Mouse (Mus musculus): Measurements from ENCODE around the gene Ehd4.

The Ehd4 gene

DNA sequence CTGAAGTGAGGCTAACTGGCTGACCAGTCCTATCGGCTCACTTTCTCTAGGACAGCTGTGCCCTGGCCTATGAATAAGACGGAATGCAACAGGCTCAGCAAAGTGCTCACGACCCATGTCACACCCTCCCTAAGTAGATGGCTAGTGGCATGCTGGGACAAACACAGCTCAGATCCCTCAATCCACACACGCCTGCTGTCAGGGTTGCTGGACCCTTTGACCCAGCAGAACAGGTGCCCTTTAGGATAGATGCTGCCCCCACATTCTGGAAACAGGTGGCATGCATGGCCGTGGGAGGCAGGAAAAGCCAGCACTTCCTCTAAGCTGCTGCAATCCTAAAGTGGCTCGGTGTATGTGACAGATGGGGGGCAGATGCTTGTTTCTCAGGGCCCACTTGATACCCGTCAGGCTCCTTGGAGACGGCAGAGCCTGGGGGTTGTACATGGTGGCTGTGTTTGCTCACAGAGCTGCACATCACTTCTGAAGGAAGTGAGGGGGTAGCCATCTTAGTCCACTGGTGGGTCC lies 84.9 kb downstream of the Ehd4 start:
- no peak for DNase-seq (ENCODE audit: low spot score)

- peak; percentile 43 for DNase-seq (ENCODE audit: low spot score)
These were observed 85.6 kb downstream of the Ehd4 start for GRCm38 (mm10) chr2:120068555-120069465.

GRCm38 (mm10) chr2:120066224-120066623 lies 88.2 kb downstream of the Ehd4 start:
- DNase-seq (ENCODE audit: low spot score) = peak; percentile 38

DNA sequence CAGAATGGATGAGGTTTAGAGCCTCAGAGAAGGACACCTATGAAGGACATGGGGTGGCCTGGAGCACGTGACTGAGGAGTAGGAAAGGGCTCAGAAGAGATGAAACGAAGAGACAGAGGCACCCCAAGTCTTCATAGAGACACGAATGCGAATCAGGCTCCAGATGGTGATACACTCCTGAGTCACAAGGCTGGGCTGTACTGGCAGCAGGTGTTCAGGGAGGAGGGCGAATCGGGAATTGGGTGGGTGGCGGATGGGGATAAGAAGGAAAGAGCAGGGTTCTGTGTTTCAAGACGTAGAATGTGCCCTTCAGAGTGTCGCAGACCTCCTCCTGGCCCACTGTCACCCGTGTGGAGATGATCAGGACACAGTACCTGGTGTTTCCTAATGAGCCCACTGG lies 89.2 kb downstream of the Ehd4 start:
- DNase-seq (ENCODE audit: low spot score) = no peak

GRCm38 (mm10) chr2:120064639-120065038 lies 89.8 kb downstream of the Ehd4 start:
- no peak for DNase-seq (ENCODE audit: low spot score)

- DNase-seq (ENCODE audit: low spot score) = no peak
These were observed 92.2 kb downstream of the Ehd4 start for GRCm38 (mm10) chr2:120062248-120062647.

DNA sequence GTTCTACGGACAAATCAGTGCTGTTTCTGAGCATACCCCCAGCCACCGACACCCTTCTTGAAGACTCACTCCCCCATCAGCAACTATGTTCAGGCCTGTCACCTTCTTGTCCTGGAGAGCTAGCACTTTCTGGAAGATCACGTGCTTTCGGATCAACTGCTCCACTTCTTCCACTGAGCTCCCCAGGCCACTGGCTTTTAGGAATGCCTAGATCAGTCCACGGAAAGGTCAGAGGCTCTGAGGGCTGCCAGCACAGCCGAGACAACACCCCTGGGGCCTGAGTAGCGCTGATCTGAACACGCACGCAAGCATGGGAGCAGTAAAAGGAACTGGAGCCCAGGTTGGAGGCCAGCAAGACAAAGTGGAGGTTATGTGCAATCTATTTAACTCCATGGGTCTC lies 93.8 kb downstream of the Ehd4 start:
- DNase-seq (ENCODE audit: low spot score) = no peak

DNA sequence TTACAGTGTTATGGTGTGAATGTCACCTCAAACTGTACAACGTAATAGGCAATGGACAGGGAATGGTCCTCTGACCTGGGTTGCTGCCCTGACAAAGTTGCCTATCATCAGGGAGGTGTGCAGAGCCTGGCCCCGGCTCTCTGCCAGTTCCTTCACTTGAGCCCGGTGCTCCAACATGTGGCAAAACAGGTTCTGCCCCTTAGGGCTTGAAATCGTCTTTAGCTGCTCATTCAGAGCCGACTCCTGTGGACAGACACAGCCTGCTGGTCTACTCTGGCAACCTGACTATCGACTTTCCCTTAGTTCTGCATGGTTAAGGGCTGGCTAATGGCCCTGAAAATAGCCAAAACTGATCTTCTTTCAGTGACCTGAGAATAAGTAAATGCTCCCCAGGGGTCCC lies 94.2 kb downstream of the Ehd4 start:
- DNase-seq (ENCODE audit: low spot score) = peak; percentile 80

DNA sequence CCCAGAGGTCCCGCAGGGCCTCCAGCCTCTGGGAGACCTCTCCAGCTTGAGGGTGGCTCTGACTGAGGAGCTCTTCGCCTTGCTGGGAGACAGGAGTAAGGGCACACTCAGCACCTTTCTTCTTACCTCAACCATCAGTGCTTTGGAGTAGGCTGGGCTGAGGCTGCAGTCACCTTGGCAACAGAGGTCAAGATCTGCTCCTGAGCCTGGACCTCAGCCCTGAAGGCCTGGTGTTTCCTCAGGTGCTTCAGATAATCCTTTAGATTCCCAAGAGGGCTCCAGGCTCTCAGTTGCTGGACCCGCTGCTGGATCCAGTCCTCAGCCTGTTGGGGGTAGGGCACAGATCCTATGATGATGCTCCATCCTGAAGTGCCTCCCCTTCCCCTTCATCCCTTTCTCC lies 94.9 kb downstream of the Ehd4 start:
- DNase-seq (ENCODE audit: low spot score) = no peak

DNA sequence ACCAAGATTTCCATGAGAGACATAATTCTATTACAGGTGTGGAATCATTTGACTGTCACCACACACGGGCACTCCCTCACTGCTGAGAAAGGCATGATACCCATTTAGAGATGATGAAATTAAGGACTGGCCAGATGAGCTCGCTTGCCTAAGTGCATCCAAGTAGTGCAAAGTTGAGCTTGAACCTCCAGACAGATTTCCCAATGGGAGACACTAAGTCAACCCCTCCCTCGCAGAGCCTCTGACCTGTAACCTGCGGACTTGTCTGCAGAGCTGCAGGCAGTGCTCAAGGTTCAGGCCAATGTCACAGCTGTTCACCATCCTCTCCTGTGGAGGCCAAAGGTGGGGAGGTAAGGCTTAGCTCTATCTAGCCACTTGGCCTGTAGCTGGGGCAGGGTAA lies 95.6 kb downstream of the Ehd4 start:
- no peak for DNase-seq (ENCODE audit: low spot score)

DNA sequence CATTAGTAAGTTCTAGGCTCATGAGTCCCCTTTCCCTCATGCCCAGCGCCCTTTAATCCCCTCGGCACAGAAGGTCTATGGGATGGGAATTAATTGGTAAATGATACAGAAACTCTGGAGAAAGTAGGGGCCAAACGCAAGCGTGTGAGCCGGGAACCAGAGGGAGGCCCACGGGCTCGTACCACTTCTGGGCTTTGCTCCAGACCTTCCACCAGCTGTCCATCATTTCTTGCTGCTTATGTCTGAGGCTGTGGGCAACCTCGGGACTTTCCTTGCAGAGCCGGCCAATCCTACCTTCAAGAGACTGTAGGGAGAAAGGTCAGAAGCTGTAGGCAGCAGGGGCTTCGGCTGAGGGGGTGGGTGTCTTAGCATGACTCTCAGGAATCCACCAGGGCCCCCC lies 98.5 kb downstream of the Ehd4 start:
- DNase-seq (ENCODE audit: low spot score) = no peak

DNA sequence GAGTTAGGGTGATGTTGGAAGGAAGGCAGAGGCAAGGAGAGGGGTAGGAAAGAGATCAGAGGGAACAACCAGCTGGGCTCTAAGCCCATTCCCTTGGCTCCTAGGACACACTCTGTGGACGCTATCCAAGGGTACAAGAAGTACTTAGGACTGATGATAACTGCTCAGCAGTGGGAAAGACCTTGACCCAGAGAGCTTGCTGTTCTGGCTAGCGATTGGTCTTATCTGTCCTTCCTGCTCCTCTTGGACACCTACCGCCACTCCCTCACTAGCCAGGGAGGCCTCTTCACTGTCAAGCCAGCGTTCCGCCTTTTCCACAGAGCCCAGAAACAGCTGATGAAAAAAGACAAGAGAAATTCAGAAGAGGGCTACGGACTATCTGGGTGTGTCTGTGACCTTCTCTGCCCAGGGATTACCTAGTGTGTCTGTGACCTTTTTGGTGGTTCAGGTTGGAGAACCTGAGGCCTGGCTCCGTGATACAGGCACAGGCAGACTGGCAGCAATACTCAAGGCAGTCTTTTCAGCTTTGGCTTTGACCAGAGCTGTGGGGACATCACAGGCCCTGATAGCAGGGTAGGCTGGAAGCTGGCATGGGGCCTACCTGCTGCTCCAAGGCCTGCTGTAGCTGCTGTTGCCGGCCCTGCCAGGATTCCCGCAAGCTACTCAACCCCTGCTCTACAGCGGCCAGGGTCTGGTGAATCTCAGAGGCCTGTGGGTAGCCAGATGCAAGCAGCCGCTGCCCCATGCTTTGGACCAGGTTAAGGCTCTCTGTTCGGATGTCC lies 99.4 kb downstream of the Ehd4 start:
- peak; percentile 31 for DNase-seq (ENCODE audit: low spot score)

GRCm38 (mm10) chr2:120051405-120051804 lies 103.0 kb downstream of the Ehd4 start:
- DNase-seq (ENCODE audit: low spot score) = no peak

- peak; percentile 74 for DNase-seq (ENCODE audit: low spot score)
These were observed 104.7 kb downstream of the Ehd4 start for GRCm38 (mm10) chr2:120049632-120050274.

DNA sequence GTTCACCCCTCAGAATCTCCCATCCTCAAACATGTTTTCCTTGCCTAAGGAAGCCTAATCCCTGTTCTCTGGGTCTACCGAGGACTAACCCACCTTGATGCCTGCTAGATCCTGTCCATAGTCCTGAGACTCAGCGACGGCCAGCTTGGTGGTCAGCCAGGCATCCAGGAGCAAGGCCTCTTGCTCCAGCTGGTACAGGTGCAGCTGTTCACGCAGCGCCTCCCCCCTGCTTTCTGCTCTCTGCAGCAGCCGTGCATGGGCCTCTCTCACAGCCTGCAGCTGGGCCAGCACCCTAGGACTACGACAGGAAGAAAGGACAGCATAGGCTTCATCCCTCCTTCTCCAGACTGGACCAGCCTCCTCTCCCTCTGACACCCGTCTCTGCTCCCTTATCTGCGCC lies 106.2 kb downstream of the Ehd4 start:
- DNase-seq (ENCODE audit: low spot score) = no peak

DNA sequence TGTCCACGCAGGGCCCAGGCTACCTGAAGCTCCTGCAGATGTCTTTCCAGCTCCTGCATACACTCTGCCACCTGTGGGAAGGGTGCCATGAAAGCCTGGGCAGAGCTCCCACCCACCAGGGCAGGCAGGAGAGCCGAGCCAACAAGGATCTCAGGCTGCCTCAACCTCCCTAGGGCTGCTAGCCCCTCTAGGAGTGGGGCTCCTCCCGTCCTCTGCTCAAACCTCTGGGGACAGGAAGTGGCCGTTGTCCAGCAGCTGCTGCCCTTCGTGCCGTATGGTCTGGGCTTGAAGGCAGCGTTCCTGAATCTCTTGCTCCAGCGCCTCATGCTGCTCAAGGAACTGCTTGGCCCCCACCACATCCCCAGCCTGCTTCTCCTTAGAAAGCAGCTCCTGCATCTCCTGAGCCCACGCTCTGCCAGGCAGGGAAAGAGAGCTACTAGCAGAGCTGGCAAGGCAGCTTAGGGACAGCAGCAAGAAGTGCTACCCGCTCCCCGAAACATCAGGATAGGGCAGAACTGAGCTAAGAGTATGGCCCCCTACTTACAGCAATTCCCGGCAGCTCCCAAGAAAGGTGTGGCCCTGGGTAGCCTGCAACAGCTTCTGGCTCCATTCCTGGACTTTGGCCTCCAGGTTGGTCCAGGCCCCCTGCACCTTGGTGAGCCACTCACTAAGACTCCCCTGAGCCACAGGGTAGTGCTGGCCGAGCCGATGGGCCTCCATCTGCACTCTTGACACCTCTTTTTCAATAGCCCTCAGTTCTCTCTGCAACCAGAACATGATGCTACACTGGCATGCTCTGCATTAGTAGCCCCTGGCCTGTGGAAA lies 107.7 kb downstream of the Ehd4 start:
- no peak for DNase-seq (ENCODE audit: low spot score)

GRCm38 (mm10) chr2:120044676-120045075 lies 109.7 kb downstream of the Ehd4 start:
- no peak for DNase-seq (ENCODE audit: low spot score)

DNA sequence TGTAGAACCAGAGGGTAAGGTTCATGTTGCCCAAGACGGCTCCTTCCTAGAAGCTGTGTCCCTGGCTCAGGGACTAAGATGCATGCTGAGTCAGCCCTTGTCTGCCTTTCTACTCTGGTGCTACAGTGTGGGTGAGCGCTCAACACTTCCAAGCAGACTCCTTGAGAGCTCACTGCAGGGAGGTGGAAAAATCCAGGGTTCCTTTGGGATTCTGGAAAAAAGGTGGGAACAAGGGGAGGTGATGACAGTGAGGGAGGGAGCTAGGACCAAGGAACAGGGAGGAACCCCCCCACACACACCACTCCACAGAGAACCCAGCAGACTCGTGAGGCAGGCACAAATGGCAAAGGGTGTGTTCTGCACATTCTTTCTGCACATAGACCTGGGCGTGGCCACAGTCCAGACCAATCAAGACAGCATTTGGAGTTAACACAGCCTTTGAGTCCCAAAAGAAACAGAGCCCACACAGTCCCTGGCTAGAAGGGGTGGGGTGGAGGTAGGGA lies 110.3 kb downstream of the Ehd4 start:
- DNase-seq (ENCODE audit: low spot score) = peak; percentile 34

DNA sequence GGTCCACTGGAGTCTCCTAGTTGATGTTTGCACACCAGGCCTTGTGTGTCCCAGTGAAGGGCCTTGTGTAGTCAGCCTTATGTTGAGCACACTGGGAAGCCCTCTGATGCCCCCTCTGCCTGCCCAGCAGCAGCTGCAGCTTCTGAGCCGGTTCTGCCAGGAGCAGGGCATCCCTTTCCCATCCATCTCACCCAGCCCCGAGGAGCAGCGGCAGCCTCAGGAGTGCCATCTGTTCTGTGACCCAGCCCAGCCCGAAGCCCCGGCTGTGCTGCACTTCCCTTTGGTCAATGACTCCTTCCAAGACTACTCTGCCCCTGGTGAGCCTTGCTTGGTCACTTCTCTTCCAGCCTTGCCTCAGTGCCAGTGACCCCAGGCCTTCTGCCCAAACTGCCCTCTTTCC lies 113.4 kb downstream of the Ehd4 start:
- no peak for DNase-seq (ENCODE audit: low spot score)
